Mouse (Mus musculus) midbrain, embryonic 13.5 days (tissue): ENCODE results near the gene Cfap43. TPM values are rescaled to one million over a fixed set of nuclear protein-coding genes. Genes with fewer than 3 reads are reported as not detected.

Source experiments
- ATAC-seq: fragments of 200-750 bp; cut with Nextera tagmentation; 2 replicates; pipeline ENCODE4 v1.8.0; 2017; ENCODE audit warnings: mild to moderate bottlenecking, moderate TSS enrichment, moderate library complexity
- H3K27ac ChIP-seq: fragments of 300-500 bp; sonication (generic); 2 replicates; pipeline ENCODE4 v1.5.1; 2015; ENCODE audit warnings: inconsistent platforms, mild to moderate bottlenecking, moderate library complexity
- H3K27me3 ChIP-seq: fragments of 300-500 bp; sonication (generic); 2 replicates; pipeline ENCODE4 v1.6.1; 2015; ENCODE audit warnings: mild to moderate bottlenecking, inconsistent platforms
- H3K36me3 ChIP-seq: fragments of 300-500 bp; sonication (generic); 2 replicates; pipeline ENCODE4 v1.6.1; 2015; ENCODE audit warnings: mild to moderate bottlenecking, inconsistent platforms
- H3K4me1 ChIP-seq: fragments of 300-500 bp; sonication (generic); replicated peaks from 2 replicates; pipeline ENCODE4 v1.6.1; 2015; ENCODE audit warnings: inconsistent platforms
- H3K4me2 ChIP-seq: fragments of 300-500 bp; sonication (generic); replicated peaks from 2 replicates; pipeline ENCODE4 v1.6.1; 2015; ENCODE audit warnings: moderate library complexity, mild to moderate bottlenecking, inconsistent platforms
- H3K4me3 ChIP-seq: fragments of 300-500 bp; sonication (generic); replicated peaks from 2 replicates; pipeline ENCODE4 v1.5.1; 2015; ENCODE audit warnings: mild to moderate bottlenecking, inconsistent platforms
- H3K9ac ChIP-seq: fragments of 300-500 bp; sonication (generic); replicated peaks from 2 replicates; pipeline ENCODE4 v1.6.1; 2015; ENCODE audit warnings: mild to moderate bottlenecking, inconsistent platforms
- H3K9me3 ChIP-seq: fragments of 300-500 bp; sonication (generic); 2 replicates; pipeline ENCODE4 v1.6.1; 2016; ENCODE audit warnings: mild to moderate bottlenecking, inconsistent platforms
- WGBS: fragments of 180-500 bp; shearing (Covaris S2); methylation state at CpG from one replicate; pipeline ENCODE4 v1.1.7; 2015; 5-methylcytosine and 5-hydroxymethylcytosine counted together
- polyA plus RNA-seq: library from polyadenylated mRNA; unstranded; fragments of >200 nt; fragmentation: Nextera tagmentation; extraction: Ambion mirVana; gene quantifications from 2 replicates; pipeline ENCODE4 v1.2.1, GENCODE M21; 2015

Cfap43 gene
- 0.24 and 0.36 TPM in 2 replicates for polyA plus RNA-seq

DNA sequence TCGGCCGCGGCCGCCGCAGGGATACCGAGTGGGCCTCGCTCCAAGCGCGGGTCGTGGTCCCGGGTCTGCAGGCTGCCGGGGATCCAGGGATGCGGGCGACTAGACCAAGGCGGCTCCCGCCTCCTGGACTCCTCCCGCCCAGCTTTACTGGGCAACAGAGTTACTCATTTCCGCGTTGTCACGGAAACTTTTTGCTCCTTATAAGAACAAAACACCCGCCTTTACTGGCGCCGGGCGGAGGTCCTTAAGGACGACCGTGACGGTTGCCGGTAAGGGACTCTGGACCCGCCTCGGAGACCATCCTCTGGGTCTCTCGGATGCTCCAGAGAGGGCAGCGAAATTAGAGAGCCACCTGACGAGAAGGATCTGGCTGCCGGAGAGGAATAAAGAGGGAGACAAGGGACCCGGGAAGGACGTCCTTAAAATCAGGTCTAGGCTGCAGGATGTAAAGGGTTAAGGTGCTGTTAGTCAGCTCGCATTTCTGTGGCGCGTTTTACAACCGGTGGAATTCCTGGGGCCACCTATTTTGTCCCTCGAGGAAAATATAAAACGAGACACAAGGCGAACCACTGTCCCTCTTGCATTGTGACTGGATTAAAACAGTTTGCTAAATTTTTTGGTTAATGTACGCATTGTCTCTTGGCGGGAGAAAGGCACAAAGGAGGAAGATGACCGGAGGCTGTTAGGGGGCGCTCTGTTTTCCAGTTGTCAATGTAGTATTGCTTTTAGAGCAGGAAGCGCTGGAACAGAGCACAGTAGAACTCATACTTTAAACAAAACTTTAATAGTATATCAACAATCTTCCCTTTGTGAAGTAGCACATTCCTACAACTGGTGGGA lies at the start of gene Cfap43, which contains the start of gene Itprip:
Gene Cfap43 (minus strand): TSS at position 162 of the 840 bp plus-strand sequence.
Gene Itprip (minus strand): TSS at position 174 of the 840 bp plus-strand sequence.
- peak within 1 kb of the TSS; percentile 84 for H3K27ac ChIP-seq
- H3K4me2 ChIP-seq: peak within 1 kb of the TSS; percentile 91
- ATAC-seq: peak; percentile 79
- H3K36me3 ChIP-seq: no peaks in the 10 kb centered on the region
- H3K27me3 ChIP-seq: no peaks in the 10 kb centered on the region
- under 1% methylated on average over 47 of the region's 48 CpGs for WGBS
- peak within 1 kb of the TSS; percentile 81 for H3K4me3 ChIP-seq
- no peaks in the 10 kb centered on the region for H3K9me3 ChIP-seq
- peak within 1 kb of the TSS; percentile 77 for H3K9ac ChIP-seq
- H3K4me1 ChIP-seq: peaks cover 24% of the 10 kb centered on the region

DNA sequence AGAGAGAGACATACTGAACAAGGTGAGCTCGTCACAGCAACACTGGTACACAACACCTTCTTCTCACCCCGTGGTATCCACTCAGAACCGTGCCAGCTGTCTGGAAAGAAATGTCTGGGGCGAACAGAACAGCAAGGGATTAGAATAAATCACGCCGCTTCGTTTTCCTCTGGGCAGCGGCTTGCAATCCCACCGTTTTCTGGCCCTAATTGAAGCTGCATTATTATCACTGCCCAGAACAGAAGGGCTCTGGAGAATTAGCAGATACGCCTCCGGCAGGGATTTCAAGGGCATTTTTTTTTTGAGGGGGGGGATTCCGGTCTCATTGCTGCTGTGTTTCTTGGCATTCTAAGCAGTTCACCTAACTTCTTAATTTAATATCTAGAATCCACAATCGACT lies 39.1 kb upstream of the Cfap43 start:
- H3K9me3 ChIP-seq: no peaks in the 10 kb centered on the region
- H3K4me3 ChIP-seq: no peak overlapping the region
- H3K4me1 ChIP-seq: peaks cover 2% of the 10 kb centered on the region; the same call in 1 of the 2 replicates
- ATAC-seq: peak; percentile 65
- H3K27me3 ChIP-seq: no peaks in the 10 kb centered on the region
- peak overlapping the region; percentile 70 for H3K27ac ChIP-seq
- WGBS: 43% methylated on average over 13 of the region's 13 CpGs
- H3K36me3 ChIP-seq: no peaks in the 10 kb centered on the region
- no peak overlapping the region for H3K9ac ChIP-seq
- peak overlapping the region; percentile 15; the same call in 1 of the 2 replicates for H3K4me2 ChIP-seq

DNA sequence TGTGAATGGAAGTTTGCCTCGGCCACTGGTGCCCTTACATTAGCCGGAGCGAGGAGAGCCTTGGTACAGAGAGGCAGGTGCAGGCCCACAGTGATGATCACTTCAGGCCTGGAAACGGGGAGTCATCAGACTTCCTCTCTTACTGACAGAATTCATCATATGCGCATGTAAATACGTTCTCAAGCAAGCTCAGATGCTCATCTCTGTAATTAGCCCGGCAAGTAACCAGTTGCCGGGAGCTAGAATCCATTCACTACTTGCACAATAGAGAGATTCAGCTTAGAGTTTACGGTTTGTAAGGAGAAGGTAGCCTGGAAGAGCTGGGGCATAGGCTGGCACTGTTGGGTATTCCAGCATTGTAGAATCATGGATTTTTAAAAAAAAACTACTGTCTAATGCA lies 34.1 kb upstream of the Cfap43 start:
- ATAC-seq: no peak
- Histone ChIP-seq H3K27ac (peak overlapping the region; percentile 74), H3K9me3 (no peaks in the 10 kb centered on the region), H3K4me3 (no peak overlapping the region), H3K27me3 (no peaks in the 10 kb centered on the region), H3K36me3 (no peaks in the 10 kb centered on the region), H3K4me1 (peaks cover 13% of the 10 kb centered on the region), H3K9ac (no peak overlapping the region), H3K4me2 (no peak overlapping the region)
- WGBS: 34% methylated on average over 9 of the region's 9 CpGs

DNA sequence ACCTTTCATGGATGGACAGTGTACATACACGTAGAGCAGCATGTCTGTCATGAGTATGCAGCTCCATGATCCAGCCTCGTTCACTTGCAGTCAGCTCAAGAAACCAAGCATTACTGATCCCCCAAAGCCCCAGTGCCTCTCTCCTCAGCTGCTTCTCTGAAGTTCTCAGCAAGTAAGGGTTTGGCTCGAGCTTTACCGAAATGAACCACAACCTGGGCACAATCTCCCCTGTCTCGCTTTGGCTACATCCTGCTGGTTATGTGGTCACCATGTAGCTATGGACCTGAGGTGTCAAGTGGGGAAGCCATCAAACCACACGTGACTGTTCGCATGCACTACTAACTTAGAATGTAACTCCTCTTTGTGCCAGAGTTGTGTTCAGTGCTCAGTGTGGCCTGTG lies 31.9 kb upstream of the Cfap43 start:
- H3K36me3 ChIP-seq: no peaks in the 10 kb centered on the region
- no peak overlapping the region for H3K27ac ChIP-seq
- H3K4me3 ChIP-seq: no peak overlapping the region
- no peaks in the 10 kb centered on the region for H3K27me3 ChIP-seq
- no peak for ATAC-seq
- H3K9me3 ChIP-seq: no peaks in the 10 kb centered on the region
- WGBS: 89% methylated on average over 7 of the region's 7 CpGs
- no peak overlapping the region for H3K4me2 ChIP-seq
- H3K9ac ChIP-seq: no peak overlapping the region
- H3K4me1 ChIP-seq: peaks cover 25% of the 10 kb centered on the region

DNA sequence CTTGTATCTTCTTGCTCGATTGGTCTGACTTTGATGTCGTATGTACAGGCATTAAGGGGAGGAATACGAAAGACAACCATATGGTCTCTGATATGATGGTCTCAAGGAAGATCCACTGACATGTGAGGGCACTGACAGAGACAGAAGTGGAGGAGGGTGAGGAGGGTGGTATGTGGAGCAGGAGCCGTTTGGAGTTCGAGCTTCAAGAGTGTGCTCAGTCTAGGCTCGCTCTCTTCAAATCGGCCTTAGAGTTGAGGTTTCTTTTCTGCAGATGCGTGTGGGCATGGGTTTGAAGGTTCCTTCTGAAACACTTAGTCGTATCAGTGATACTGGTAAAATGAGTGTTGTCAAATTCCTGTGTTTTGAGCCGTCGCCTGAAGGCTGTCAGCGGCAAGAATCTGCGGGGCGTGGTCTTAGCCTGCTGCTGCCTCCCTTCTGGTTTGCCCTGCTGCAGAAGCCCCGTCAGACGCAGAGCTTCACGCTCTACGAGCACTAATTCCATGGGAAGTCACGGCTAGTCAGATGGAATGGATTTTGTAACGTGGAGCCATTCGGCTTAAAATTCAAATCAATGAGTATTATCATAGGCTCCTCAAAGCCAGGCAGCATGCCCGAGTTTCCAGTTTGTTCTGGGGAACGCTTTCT lies 27.9 kb upstream of the Cfap43 start:
- no peak overlapping the region for H3K27ac ChIP-seq
- 38% methylated on average over 23 of the region's 23 CpGs for WGBS
- H3K9ac ChIP-seq: 0 out of 2 replicates have a peak overlapping the region, but pooled peaks have one; percentile 23
- H3K4me3 ChIP-seq: 0 out of 2 replicates have a peak overlapping the region, but pooled peaks have one; percentile 5
- peaks cover 11% of the 10 kb centered on the region for H3K4me1 ChIP-seq
- H3K9me3 ChIP-seq: no peaks in the 10 kb centered on the region
- H3K4me2 ChIP-seq: peak overlapping the region; percentile 37
- peak; percentile 78; the same call in 1 of the 2 replicates for ATAC-seq
- H3K36me3 ChIP-seq: no peaks in the 10 kb centered on the region
- H3K27me3 ChIP-seq: no peaks in the 10 kb centered on the region

DNA sequence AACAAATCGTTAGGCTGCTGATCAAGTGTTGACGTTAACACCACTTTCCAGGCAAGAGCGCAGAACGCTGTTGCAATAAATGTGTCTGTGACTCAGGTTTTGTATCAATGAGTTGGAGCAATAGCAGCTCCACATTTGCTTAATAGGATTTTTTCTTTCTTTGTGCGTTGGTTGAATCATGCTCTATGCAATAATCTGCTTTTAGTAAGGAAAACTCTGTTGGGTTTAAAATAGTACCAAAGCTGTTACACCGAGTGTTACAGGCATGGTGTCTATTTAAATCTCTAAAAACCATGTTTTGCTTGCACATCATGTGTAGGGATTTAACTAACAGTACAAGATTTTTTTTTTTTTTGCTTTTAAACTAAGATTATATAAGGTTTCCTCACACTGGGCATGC lies 20.3 kb upstream of the Cfap43 start:
- Histone ChIP-seq H3K27ac (no peak overlapping the region), H3K4me1 (peaks cover 17% of the 10 kb centered on the region), H3K9ac (no peak overlapping the region), H3K4me3 (no peak overlapping the region), H3K9me3 (no peaks in the 10 kb centered on the region), H3K4me2 (no peak overlapping the region), H3K27me3 (peaks cover 18% of the 10 kb centered on the region), H3K36me3 (no peaks in the 10 kb centered on the region)
- 72% methylated on average over 6 of the region's 6 CpGs for WGBS
- no peak for ATAC-seq

DNA sequence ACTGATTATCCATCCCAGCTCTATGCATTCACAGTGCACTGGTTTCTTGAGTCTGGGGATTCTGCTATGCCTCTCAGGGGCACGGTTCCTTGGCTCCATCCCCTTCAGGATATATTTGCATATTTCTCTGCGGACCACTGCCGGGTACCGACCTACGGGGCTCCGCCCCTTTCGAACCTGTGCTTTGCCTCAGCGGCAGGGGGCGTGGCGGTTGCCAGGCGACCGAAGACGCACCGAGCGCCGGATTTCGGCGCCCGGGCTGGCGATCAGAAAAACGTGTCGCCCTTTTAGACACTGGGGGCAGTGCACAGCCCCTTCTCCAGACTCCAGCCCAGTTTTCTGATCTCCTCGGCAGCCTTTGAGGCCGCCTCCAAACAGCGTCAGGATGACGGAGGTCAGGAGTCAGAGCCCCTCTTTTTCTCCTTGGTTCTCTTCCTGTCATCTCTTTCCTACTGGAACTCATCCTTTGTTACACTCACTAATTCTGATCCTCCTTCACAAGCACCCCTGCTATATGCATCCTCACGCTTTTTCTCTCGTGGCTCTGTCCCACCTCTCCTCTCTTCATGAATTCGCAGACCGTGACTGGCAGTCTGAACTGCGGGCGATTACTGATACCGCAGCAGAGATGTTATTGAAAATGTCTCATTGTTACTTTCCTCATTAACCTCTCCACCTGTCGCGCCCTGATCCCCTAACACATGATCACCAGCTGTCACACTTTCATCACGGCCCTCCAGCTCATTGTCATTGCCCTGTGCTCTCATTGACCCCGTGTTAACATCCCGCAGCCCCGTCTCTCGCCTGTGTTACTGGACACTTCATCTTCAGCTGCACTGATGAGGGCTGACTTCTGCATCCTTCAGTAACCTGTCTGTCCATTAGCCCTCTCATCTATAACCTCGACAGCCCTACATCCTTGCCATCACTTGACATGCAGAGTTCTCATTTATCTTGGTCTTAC lies 18.6 kb upstream of the Cfap43 start, which contains the start of gene Cfap58:
Gene Cfap58 (plus strand): TSS at position 233 of the 964 bp plus-strand sequence.
- Histone ChIP-seq H3K4me3 (peak within 1 kb of the TSS; percentile 40), H3K27ac (peak within 1 kb of the TSS; percentile 72), H3K36me3 (no peaks in the 10 kb centered on the region), H3K4me1 (peaks cover 17% of the 10 kb centered on the region), H3K27me3 (peaks cover 18% of the 10 kb centered on the region), H3K4me2 (peak within 1 kb of the TSS; percentile 72), H3K9ac (peak within 1 kb of the TSS; percentile 45), H3K9me3 (no peaks in the 10 kb centered on the region)
- WGBS: 2% methylated on average over 41 of the region's 41 CpGs
- peak; percentile 93 for ATAC-seq

DNA sequence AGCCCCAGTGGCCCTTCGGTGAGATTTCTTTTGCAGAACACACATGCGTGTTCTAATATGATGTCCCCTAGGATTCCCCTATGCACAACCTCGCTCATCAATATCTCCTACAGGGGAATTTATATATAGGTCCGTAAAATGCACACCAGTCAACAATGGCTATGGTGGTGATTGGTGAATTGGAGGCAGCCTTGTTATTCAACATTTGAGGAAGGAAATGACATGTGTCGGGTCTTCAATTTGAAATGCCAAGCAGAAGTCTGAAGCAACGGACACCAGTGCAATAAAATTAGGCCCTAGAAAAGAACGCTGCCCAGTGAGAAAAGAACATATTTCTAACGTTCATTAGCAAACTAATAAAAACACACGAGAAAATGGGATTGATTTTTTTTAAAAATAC lies 17.9 kb upstream of the Cfap43 start:
- Histone ChIP-seq H3K27ac (peak overlapping the region; percentile 72; the same call in 1 of the 2 replicates), H3K4me1 (peaks cover 17% of the 10 kb centered on the region), H3K27me3 (peaks cover 18% of the 10 kb centered on the region), H3K9me3 (no peaks in the 10 kb centered on the region), H3K9ac (peak overlapping the region; percentile 45), H3K4me3 (peak overlapping the region; percentile 40), H3K36me3 (no peaks in the 10 kb centered on the region), H3K4me2 (peak overlapping the region; percentile 72)
- 66% methylated on average over 9 of the region's 9 CpGs for WGBS
- ATAC-seq: no peak

DNA sequence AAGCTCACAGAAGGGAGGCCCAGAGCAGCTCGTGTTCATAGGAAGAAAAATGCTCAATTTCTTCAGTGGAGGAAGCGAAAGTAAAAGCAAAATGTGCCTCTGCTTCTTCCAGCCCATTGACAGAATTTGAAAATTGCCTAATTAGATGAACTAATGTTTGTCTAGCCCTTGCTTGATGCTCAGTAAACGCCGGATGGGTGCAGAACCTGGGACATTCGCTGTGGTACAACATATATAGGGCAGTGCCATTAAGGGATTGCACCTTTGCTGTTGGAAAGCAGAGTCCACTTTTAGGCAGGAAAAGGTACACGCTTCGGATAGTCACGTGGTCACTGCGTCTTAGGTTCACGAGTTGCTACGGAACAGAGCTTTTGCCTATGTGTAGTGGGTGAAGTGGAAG lies 17.4 kb upstream of the Cfap43 start:
- 91% methylated on average over 11 of the region's 11 CpGs for WGBS
- Histone ChIP-seq H3K27ac (0 out of 2 replicates have a peak overlapping the region, but pooled peaks have one; percentile 72), H3K4me2 (no peak overlapping the region), H3K9ac (no peak overlapping the region), H3K9me3 (no peaks in the 10 kb centered on the region), H3K27me3 (peaks cover 18% of the 10 kb centered on the region), H3K36me3 (no peaks in the 10 kb centered on the region), H3K4me3 (no peak overlapping the region), H3K4me1 (peaks cover 17% of the 10 kb centered on the region)
- ATAC-seq: no peak

DNA sequence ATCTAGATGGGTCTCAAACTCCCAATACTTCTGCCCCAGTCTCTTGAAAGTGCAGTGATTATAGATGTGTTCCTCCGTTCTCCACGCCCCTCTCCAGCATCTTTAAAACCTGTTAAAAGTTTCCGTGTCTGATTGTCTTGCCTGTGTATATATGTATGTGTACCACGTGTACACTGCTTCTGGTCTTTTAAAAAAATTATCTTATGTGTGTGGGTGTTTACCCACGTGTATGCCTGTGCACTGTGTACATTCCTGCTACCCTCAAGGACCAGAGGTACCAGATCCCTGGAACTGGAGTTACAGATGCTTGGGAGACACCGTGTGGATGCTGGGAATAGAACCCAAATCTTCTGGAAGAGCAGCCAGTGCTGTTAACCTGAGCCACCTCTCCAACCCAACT lies 16.4 kb upstream of the Cfap43 start:
- ATAC-seq: no peak
- 90% methylated on average over 6 of the region's 6 CpGs for WGBS
- no peak overlapping the region for H3K4me2 ChIP-seq
- no peak overlapping the region for H3K27ac ChIP-seq
- no peaks in the 10 kb centered on the region for H3K36me3 ChIP-seq
- peaks cover 17% of the 10 kb centered on the region for H3K4me1 ChIP-seq
- H3K27me3 ChIP-seq: peaks cover 12% of the 10 kb centered on the region; the same call in 1 of the 2 replicates
- no peaks in the 10 kb centered on the region for H3K9me3 ChIP-seq
- H3K9ac ChIP-seq: no peak overlapping the region
- no peak overlapping the region for H3K4me3 ChIP-seq

DNA sequence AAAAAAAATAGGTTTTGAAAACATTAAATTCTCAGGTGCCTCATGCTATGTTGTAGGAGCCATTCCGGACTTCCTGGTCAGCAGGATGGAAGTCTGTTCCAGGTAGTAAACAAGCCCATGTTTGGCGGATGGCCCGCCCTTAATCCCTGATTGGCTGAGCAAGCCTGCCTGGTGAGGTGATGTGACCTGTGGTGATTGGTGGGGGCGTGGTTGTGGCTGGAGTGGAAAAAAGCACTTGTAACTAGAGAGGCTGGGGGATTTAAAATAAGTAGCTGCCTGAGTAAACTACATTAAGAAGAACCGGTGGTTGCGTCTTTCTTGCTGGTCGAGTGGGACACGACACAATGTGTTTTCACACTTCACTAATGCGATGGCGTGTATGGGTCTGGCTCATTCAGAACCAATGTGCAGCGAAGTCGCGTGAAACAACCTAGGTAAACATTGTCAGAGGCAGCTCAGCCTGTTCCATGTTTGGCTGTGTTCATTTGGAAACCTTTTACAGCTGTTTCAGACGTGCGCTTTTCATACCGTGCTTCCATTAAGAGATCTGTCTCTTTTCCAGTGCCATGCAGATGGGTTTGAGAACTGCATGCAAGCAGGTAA lies 15.7 kb upstream of the Cfap43 start:
- no peaks in the 10 kb centered on the region for H3K9me3 ChIP-seq
- H3K4me3 ChIP-seq: no peak overlapping the region
- WGBS: 64% methylated on average over 16 of the region's 16 CpGs
- H3K9ac ChIP-seq: no peak overlapping the region
- H3K27me3 ChIP-seq: peaks cover 4% of the 10 kb centered on the region; the same call in 1 of the 2 replicates
- H3K4me1 ChIP-seq: peaks cover 17% of the 10 kb centered on the region
- H3K27ac ChIP-seq: no peak overlapping the region
- no peaks in the 10 kb centered on the region for H3K36me3 ChIP-seq
- H3K4me2 ChIP-seq: no peak overlapping the region
- no peak for ATAC-seq
